Mouse (Mus musculus) forebrain, embryonic 15.5 days (tissue): Measurements from ENCODE around the gene Gm49405. TPM values are rescaled to one million over a fixed set of nuclear protein-coding genes. Genes with fewer than 3 reads are reported as not detected.
"Not testable (repeated sequence)": the region's sequence is repeated elsewhere in the genome, so short reads cannot be mapped to it uniquely, and the experiment has no call there.

ENCODE experiments used
- ATAC-seq: fragments of 200-750 bp; cut with Nextera tagmentation; replicated peaks from 2 replicates; pipeline ENCODE4 v1.8.0; 2017; ENCODE audit warnings: mild to moderate bottlenecking, moderate TSS enrichment, moderate library complexity
- H3K27ac ChIP-seq: fragments of 300-500 bp; sonication (generic); replicated peaks from 2 replicates; pipeline ENCODE4 v1.5.1; 2015; ENCODE audit warnings: mild to moderate bottlenecking, inconsistent platforms
- H3K27me3 ChIP-seq: fragments of 300-500 bp; sonication (generic); 2 replicates; pipeline ENCODE4 v1.6.1; 2015; ENCODE audit warnings: inconsistent platforms
- H3K36me3 ChIP-seq: fragments of 300-500 bp; sonication (generic); 2 replicates; pipeline ENCODE4 v1.6.1; 2015; ENCODE audit warnings: mild to moderate bottlenecking, inconsistent platforms
- H3K4me1 ChIP-seq: fragments of 300-500 bp; sonication (generic); 2 replicates; pipeline ENCODE4 v1.6.1; 2015; ENCODE audit warnings: inconsistent platforms
- H3K4me2 ChIP-seq: fragments of 300-500 bp; sonication (generic); replicated peaks from 2 replicates; pipeline ENCODE4 v1.6.1; 2015; ENCODE audit warnings: mild to moderate bottlenecking, inconsistent platforms
- H3K4me3 ChIP-seq: fragments of 300-500 bp; sonication (generic); 2 replicates; pipeline ENCODE4 v1.5.1; 2015; ENCODE audit warnings: mild to moderate bottlenecking, inconsistent platforms
- H3K9ac ChIP-seq: fragments of 300-500 bp; sonication (generic); replicated peaks from 2 replicates; pipeline ENCODE4 v1.6.1; 2015; ENCODE audit warnings: mild to moderate bottlenecking, inconsistent platforms
- H3K9me3 ChIP-seq: fragments of 300-500 bp; sonication (generic); 2 replicates; pipeline ENCODE4 v1.6.1; 2016; ENCODE audit warnings: inconsistent platforms
- WGBS: fragments of 180-500 bp; shearing (Covaris S2); methylation state at CpG from one replicate; pipeline ENCODE4 v1.1.7; 2015; ENCODE audit warnings: mixed read lengths; 5-methylcytosine and 5-hydroxymethylcytosine counted together
- polyA plus RNA-seq: library from polyadenylated mRNA; unstranded; fragments of >200 nt; fragmentation: Nextera tagmentation; extraction: Ambion mirVana; gene quantifications from 2 replicates; pipeline ENCODE4 v1.2.1, GENCODE M21; 2015

The Gm49405 gene
- polyA plus RNA-seq, 1 experiment from 2014 or later: 6.8 TPM

- ATAC-seq: peak; percentile 55
- Histone ChIP-seq H3K27ac (no peak overlapping the region), H3K9ac (no peak overlapping the region), H3K27me3 (no peaks in the 10 kb centered on the region), H3K4me1 (no peaks in the 10 kb centered on the region), H3K4me3 (no peak overlapping the region), H3K36me3 (no peaks in the 10 kb centered on the region), H3K9me3 (no peaks in the 10 kb centered on the region), H3K4me2 (no peak overlapping the region)
- 26% methylated on average over 18 of the region's 18 CpGs for WGBS
Measured at GRCm38 (mm10) chr19:4018743-4019583, 18.5 kb downstream of the Gm49405 start.

- H3K4me2 ChIP-seq: no peak overlapping the region
- H3K27me3 ChIP-seq: no peaks in the 10 kb centered on the region
- no peak overlapping the region for H3K27ac ChIP-seq
- no peak overlapping the region for H3K9ac ChIP-seq
- no peak overlapping the region for H3K4me3 ChIP-seq
- no peaks in the 10 kb centered on the region for H3K36me3 ChIP-seq
- H3K4me1 ChIP-seq: no peaks in the 10 kb centered on the region
- no peak for ATAC-seq
- WGBS: 78% methylated on average over 7 of the region's 7 CpGs
- no peaks in the 10 kb centered on the region for H3K9me3 ChIP-seq
Measured at GRCm38 (mm10) chr19:4023185-4023584, 22.8 kb downstream of the Gm49405 start.

GRCm38 (mm10) chr19:4027576-4027975, 27.1 kb downstream of the Gm49405 start:
- Histone ChIP-seq H3K36me3 (no peaks in the 10 kb centered on the region), H3K27me3 (no peaks in the 10 kb centered on the region), H3K4me3 (no peak overlapping the region), H3K27ac (no peak overlapping the region), H3K4me1 (no peaks in the 10 kb centered on the region), H3K9me3 (no peaks in the 10 kb centered on the region), H3K9ac (no peak overlapping the region), H3K4me2 (no peak overlapping the region)
- ATAC-seq: no peak

- ATAC-seq: no peak
Measured at GRCm38 (mm10) chr19:4032668-4033067, 32.2 kb downstream of the Gm49405 start.

GRCm38 (mm10) chr19:4033298-4033697, 32.9 kb downstream of the Gm49405 start:
- no peaks in the 10 kb centered on the region for H3K9me3 ChIP-seq
- H3K4me1 ChIP-seq: peaks cover 15% of the 10 kb centered on the region
- H3K36me3 ChIP-seq: no peaks in the 10 kb centered on the region
- 87% methylated on average over 3 of the region's 3 CpGs for WGBS
- no peak overlapping the region for H3K4me2 ChIP-seq
- H3K4me3 ChIP-seq: no peak overlapping the region
- H3K27me3 ChIP-seq: no peaks in the 10 kb centered on the region
- ATAC-seq: no peak
- no peak overlapping the region for H3K9ac ChIP-seq
- no peak overlapping the region for H3K27ac ChIP-seq

More at GRCm38 (mm10) chr19:4032668-4033067, 32.2 kb downstream of the Gm49405 start:
- Histone ChIP-seq H3K27me3 (no peaks in the 10 kb centered on the region), H3K27ac (no peak overlapping the region), H3K4me1 (peaks cover 10% of the 10 kb centered on the region), H3K9me3 (no peaks in the 10 kb centered on the region), H3K4me3 (no peak overlapping the region), H3K9ac (no peak overlapping the region), H3K36me3 (no peaks in the 10 kb centered on the region), H3K4me2 (no peak overlapping the region)
- 60% methylated on average over 7 of the region's 7 CpGs for WGBS

GRCm38 (mm10) chr19:4033742-4034141, 33.3 kb downstream of the Gm49405 start:
- H3K36me3 ChIP-seq: no peaks in the 10 kb centered on the region
- peaks cover 17% of the 10 kb centered on the region for H3K4me1 ChIP-seq
- no peaks in the 10 kb centered on the region for H3K9me3 ChIP-seq
- 51% methylated on average over 5 of the region's 5 CpGs for WGBS
- H3K4me2 ChIP-seq: no peak overlapping the region
- no peak for ATAC-seq
- H3K4me3 ChIP-seq: no peak overlapping the region
- H3K27me3 ChIP-seq: no peaks in the 10 kb centered on the region
- no peak overlapping the region for H3K27ac ChIP-seq
- no peak overlapping the region for H3K9ac ChIP-seq

- Histone ChIP-seq H3K27me3 (no peaks in the 10 kb centered on the region), H3K4me3 (no peak overlapping the region), H3K9me3 (no peaks in the 10 kb centered on the region), H3K36me3 (no peaks in the 10 kb centered on the region), H3K27ac (no peak overlapping the region), H3K4me1 (peaks cover 17% of the 10 kb centered on the region), H3K4me2 (no peak overlapping the region), H3K9ac (no peak overlapping the region)
- no peak for ATAC-seq
- 84% methylated on average over 12 of the region's 12 CpGs for WGBS
Measured at GRCm38 (mm10) chr19:4036327-4037045, 36.1 kb downstream of the Gm49405 start.

- 19% methylated on average over 7 of the region's 8 CpGs for WGBS
- not testable (repeated sequence) for H3K9me3 ChIP-seq, H3K27me3 ChIP-seq, H3K36me3 ChIP-seq
- Histone ChIP-seq H3K4me2 (peak overlapping the region; percentile 90), H3K27ac (peak overlapping the region; percentile 57), H3K4me1 (peaks cover 17% of the 10 kb centered on the region), H3K4me3 (peak overlapping the region; percentile 61), H3K9ac (peak overlapping the region; percentile 62)
- ATAC-seq: peak; percentile 32
Measured at GRCm38 (mm10) chr19:4037154-4037787, 36.8 kb downstream of the Gm49405 start.

GRCm38 (mm10) chr19:4037788-4038232, 37.4 kb downstream of the Gm49405 start, which contains the start of gene Gstp1:
Gene Gstp1 (minus strand): TSS chr19:4037985.
- Histone ChIP-seq H3K4me3 (peak within 1 kb of the TSS; percentile 61), H3K9ac (peak within 1 kb of the TSS; percentile 62), H3K36me3 (no peaks in the 10 kb centered on the region), H3K4me1 (peaks cover 17% of the 10 kb centered on the region), H3K27me3 (no peaks in the 10 kb centered on the region), H3K9me3 (no peaks in the 10 kb centered on the region), H3K4me2 (peak within 1 kb of the TSS; percentile 90), H3K27ac (peak within 1 kb of the TSS; percentile 57)
- ATAC-seq: peak; percentile 85
- WGBS: under 1% methylated on average over 26 of the region's 26 CpGs

- not testable (repeated sequence) for H3K9ac ChIP-seq, H3K4me3 ChIP-seq, H3K27me3 ChIP-seq, H3K4me2 ChIP-seq, H3K9me3 ChIP-seq, H3K36me3 ChIP-seq, ATAC-seq, H3K27ac ChIP-seq
- H3K4me1 ChIP-seq: peaks cover 17% of the 10 kb centered on the region
- 87% methylated on average over 5 of the region's 5 CpGs for whole genome bisulfite sequencing
Measured at GRCm38 (mm10) chr19:4040941-4041340, 40.5 kb downstream of the Gm49405 start.

- not testable (repeated sequence) for H3K9ac ChIP-seq, H3K27me3 ChIP-seq, ATAC-seq
Measured at GRCm38 (mm10) chr19:4041500-4041899, 41.1 kb downstream of the Gm49405 start.

GRCm38 (mm10) chr19:4042124-4042523, 41.7 kb downstream of the Gm49405 start:
- WGBS: 81% methylated on average over 14 of the region's 14 CpGs
- Histone ChIP-seq H3K4me3 (no peak overlapping the region), H3K27ac (no peak overlapping the region), H3K4me2 (no peak overlapping the region), H3K4me1 (peaks cover 16% of the 10 kb centered on the region), H3K27me3 (no peaks in the 10 kb centered on the region), H3K36me3 (no peaks in the 10 kb centered on the region), H3K9ac (no peak overlapping the region), H3K9me3 (no peaks in the 10 kb centered on the region)
- no peak for ATAC-seq

More at GRCm38 (mm10) chr19:4041500-4041899, 41.1 kb downstream of the Gm49405 start:
- H3K4me2 ChIP-seq, H3K4me3 ChIP-seq, H3K9me3 ChIP-seq, H3K27ac ChIP-seq, H3K36me3 ChIP-seq: not testable (repeated sequence)
- peaks cover 19% of the 10 kb centered on the region for H3K4me1 ChIP-seq
- WGBS: 84% methylated on average over 3 of the region's 4 CpGs
